Mouse (Mus musculus) T-helper 1 cell (primary cell): Measurements from ENCODE around the gene Ptges.

Source experiments
- in situ Hi-C: fragments of 300-600 bp; cut with MboI, MseI; formaldehyde crosslinking; loops from one replicate; pipeline ENCODE4 v1.15.1; 2025; ENCODE audit warnings: high pct_unique_total_duplicates

The Ptges gene

GRCm38 (mm10) chr2:30901646-30902160 lies 28.0 kb downstream of the Ptges start:
- in situ Hi-C loops: no loop called here

GRCm38 (mm10) chr2:30899397-30900069 lies 30.1 kb downstream of the Ptges start:
- in situ Hi-C loops: no loop called here

GRCm38 (mm10) chr2:30897291-30897690 lies 32.4 kb downstream of the Ptges start:
- in situ Hi-C loops: no loop called here

- in situ Hi-C loops: no loop called here
Measured at GRCm38 (mm10) chr2:30893946-30894345, 35.7 kb downstream of the Ptges start.

- in situ Hi-C loops: no loop called here
Measured at GRCm38 (mm10) chr2:30893399-30893798, 36.3 kb downstream of the Ptges start.

GRCm38 (mm10) chr2:30891002-30891401 lies 38.7 kb downstream of the Ptges start:
- in situ Hi-C loops: no loop called here

GRCm38 (mm10) chr2:30885453-30886163 lies 44.1 kb downstream of the Ptges start:
- in situ Hi-C loops: no loop called here

- in situ Hi-C loops: no loop called here
Measured at GRCm38 (mm10) chr2:30884852-30885373, 44.8 kb downstream of the Ptges start.

GRCm38 (mm10) chr2:30881215-30881614 lies 48.4 kb downstream of the Ptges start:
- in situ Hi-C loops: no loop called here

GRCm38 (mm10) chr2:30879481-30879880 lies 50.2 kb downstream of the Ptges start:
- in situ Hi-C loops: no loop called here

- in situ Hi-C loops: no loop called here
Measured at GRCm38 (mm10) chr2:30875621-30876432, 53.8 kb downstream of the Ptges start.

- in situ Hi-C loops: no loop called here
Measured at GRCm38 (mm10) chr2:30875096-30875495, 54.6 kb downstream of the Ptges start.

GRCm38 (mm10) chr2:30874445-30874844 lies 55.2 kb downstream of the Ptges start:
- in situ Hi-C loops: no loop called here

- in situ Hi-C loops: no loop called here
Measured at GRCm38 (mm10) chr2:30872669-30873068, 57.0 kb downstream of the Ptges start.

- in situ Hi-C loops: no loop called here
Measured at GRCm38 (mm10) chr2:30870863-30871262, 58.8 kb downstream of the Ptges start.

- in situ Hi-C loops: no loop called here
Measured at GRCm38 (mm10) chr2:30865426-30865825, 64.2 kb downstream of the Ptges start.

- in situ Hi-C loops: no loop called here
Measured at GRCm38 (mm10) chr2:30864968-30865381, 64.7 kb downstream of the Ptges start.

- in situ Hi-C loops: no loop called here
Measured at GRCm38 (mm10) chr2:30863574-30863973, 66.1 kb downstream of the Ptges start.

GRCm38 (mm10) chr2:30862081-30862480 lies 67.6 kb downstream of the Ptges start:
- in situ Hi-C loops: no loop called here

GRCm38 (mm10) chr2:30859782-30860181 lies 69.9 kb downstream of the Ptges start:
- in situ Hi-C loops: no loop called here

GRCm38 (mm10) chr2:30857076-30857475 lies 72.6 kb downstream of the Ptges start:
- in situ Hi-C loops: no loop called here

GRCm38 (mm10) chr2:30852771-30853313 lies 76.8 kb downstream of the Ptges start:
- in situ Hi-C loops: no loop called here
